Mouse (Mus musculus): ENCODE results near the gene Gpatch4. TPM values are rescaled to one million over a fixed set of nuclear protein-coding genes. Genes with fewer than 3 reads are reported as not detected.

The Gpatch4 gene
- polyA plus RNA-seq, 1 experiment from 2014 or later = 22.9 TPM

DNA sequence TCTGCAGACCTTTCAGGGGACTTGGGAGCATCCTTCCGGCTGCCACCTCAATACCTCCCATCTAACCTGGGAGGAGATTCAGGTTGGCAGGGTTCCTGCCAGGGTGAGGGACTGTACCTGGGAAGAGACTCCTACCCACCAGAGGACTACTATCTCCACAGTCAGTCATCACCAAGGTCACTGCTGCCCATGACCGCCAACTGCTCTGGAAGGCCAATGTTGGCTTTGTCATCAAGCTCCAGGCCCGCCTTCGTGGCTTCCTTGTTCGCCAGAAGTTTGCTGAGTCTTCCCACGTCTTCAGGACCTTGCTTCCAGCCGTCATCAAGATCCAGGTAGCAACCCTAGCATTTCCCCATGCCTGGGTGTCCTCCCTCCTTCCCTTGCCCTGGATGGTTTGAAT is 58.8 kb downstream of the Gpatch4 start:
- no peak overlapping the region for H3K27ac ChIP-seq (replicated peaks; ENCODE audit: low read depth, low read length)
- H3K27me3 ChIP-seq (ENCODE audit: control insufficient read depth, insufficient read depth, low read length) = no peaks in the 10 kb centered on the region
- no peak overlapping the region for H3K4me3 ChIP-seq (replicated peaks; ENCODE audit: low read depth, low read length)
- DNase-seq (no peak), ATAC-seq (ENCODE audit: low FRiP score, low TSS enrichment) (no peak)
- 93% methylated on average over 7 of the region's 7 CpGs for WGBS
- H3K9me3 ChIP-seq (ENCODE audit: control insufficient read depth, low read length) = no peaks in the 10 kb centered on the region
- no peak overlapping the region for H3K4me2 ChIP-seq (ENCODE audit: low read length)
- peaks cover 5% of the 10 kb centered on the region; the same call in 1 of the 2 replicates for H3K36me3 ChIP-seq (ENCODE audit: control insufficient read depth, insufficient read depth, low read length)
- no peak overlapping the region for H3K9ac ChIP-seq (replicated peaks; ENCODE audit: low read length)
- H3K4me1 ChIP-seq (ENCODE audit: control insufficient read depth, insufficient read depth, low read length) = no peaks in the 10 kb centered on the region

DNA sequence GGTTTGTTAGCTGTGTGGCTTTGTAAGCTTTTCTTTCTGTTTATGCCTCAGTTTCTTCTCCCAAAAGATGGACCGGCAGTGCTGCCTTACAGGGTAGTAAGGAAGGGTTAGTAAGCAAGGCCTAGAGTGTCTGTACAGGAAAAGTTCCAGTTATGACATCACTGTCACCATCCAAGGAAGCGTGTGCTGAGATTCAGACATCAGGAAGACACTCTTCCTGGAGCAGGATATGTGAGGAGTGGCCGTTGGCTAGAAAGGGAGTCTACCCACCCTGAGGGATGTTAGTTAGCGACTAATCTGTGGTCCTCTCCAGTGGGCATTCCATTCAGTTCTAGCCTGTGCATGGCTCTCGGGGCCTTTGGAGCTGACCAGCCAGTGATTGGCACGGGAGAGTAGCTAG is 59.3 kb downstream of the Gpatch4 start:
- no peak overlapping the region for H3K4me3 ChIP-seq (replicated peaks; ENCODE audit: low read depth, low read length)
- 89% methylated on average over 6 of the region's 6 CpGs for WGBS
- no peak overlapping the region for H3K4me2 ChIP-seq (ENCODE audit: low read length)
- no peaks in the 10 kb centered on the region for H3K4me1 ChIP-seq (ENCODE audit: control insufficient read depth, insufficient read depth, low read length)
- peaks cover 5% of the 10 kb centered on the region; the same call in 1 of the 2 replicates for H3K36me3 ChIP-seq (ENCODE audit: control insufficient read depth, insufficient read depth, low read length)
- no peaks in the 10 kb centered on the region for H3K9me3 ChIP-seq (ENCODE audit: control insufficient read depth, low read length)
- H3K27ac ChIP-seq (replicated peaks; ENCODE audit: low read depth, low read length) = no peak overlapping the region
- DNase-seq (no peak), ATAC-seq (ENCODE audit: low FRiP score, low TSS enrichment) (no peak)
- H3K9ac ChIP-seq (replicated peaks; ENCODE audit: low read length) = no peak overlapping the region
- no peaks in the 10 kb centered on the region for H3K27me3 ChIP-seq (ENCODE audit: control insufficient read depth, insufficient read depth, low read length)

DNA sequence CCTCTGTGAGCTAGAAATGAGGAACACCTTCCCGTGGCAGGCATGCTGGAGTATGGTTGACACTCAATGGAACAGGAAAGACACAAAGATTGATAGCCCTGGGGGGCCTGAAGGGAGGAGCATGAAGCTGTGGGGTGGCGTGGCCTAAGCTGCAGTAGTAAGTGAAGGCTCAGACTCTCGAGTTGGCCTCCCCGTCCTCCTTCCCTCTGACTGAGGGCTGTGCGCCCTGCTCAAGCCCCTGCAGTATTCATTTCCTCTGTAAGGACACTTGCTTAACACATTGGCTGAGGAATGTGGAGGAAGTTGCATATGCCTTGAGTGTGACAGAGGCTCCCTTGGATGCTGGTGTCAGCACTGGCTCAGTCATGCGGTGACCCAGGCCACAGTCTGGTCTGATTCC is 59.7 kb downstream of the Gpatch4 start:
- Histone ChIP-seq H3K4me2 (ENCODE audit: low read length) (no peak overlapping the region), H3K4me1 (ENCODE audit: control insufficient read depth, insufficient read depth, low read length) (no peaks in the 10 kb centered on the region), H3K9ac (replicated peaks; ENCODE audit: low read length) (no peak overlapping the region), H3K36me3 (ENCODE audit: control insufficient read depth, insufficient read depth, low read length) (peaks cover 5% of the 10 kb centered on the region; the same call in 1 of the 2 replicates), H3K4me3 (replicated peaks; ENCODE audit: low read depth, low read length) (no peak overlapping the region), H3K9me3 (ENCODE audit: control insufficient read depth, low read length) (no peaks in the 10 kb centered on the region), H3K27me3 (ENCODE audit: control insufficient read depth, insufficient read depth, low read length) (no peaks in the 10 kb centered on the region), H3K27ac (replicated peaks; ENCODE audit: low read depth, low read length) (no peak overlapping the region)
- DNase-seq (no peak), ATAC-seq (ENCODE audit: low FRiP score, low TSS enrichment) (no peak)
- WGBS = 88% methylated on average over 6 of the region's 6 CpGs

Other genes starting within 250 kb of the Gpatch4 start
- gene Ntrk1, start 247.9 kb upstream of the Gpatch4 start, polyA plus RNA-seq (2014; fragmentation: Nextera tagmentation; extraction: Ambion mirVana) = 1.2 and 1.7 TPM in 2 replicates
- 0.13 and 0.97 TPM in 2 replicates for gene Insrr, start 246.2 kb upstream of the Gpatch4 start, polyA plus RNA-seq (2014; fragmentation: Nextera tagmentation; extraction: Ambion mirVana)
- 2.2 and 6.9 TPM in 2 replicates for gene Pear1, start 218.8 kb upstream of the Gpatch4 start, polyA plus RNA-seq (2014; fragmentation: Nextera tagmentation; extraction: Ambion mirVana)
- 0.05 TPM in 1 of 2 replicates, not detected in the other for gene Sh2d2a, start 196.4 kb upstream of the Gpatch4 start, polyA plus RNA-seq (2014; fragmentation: Nextera tagmentation; extraction: Ambion mirVana)
- 17.4 and 22.5 TPM in 2 replicates for gene Prcc, start 157.5 kb upstream of the Gpatch4 start, polyA plus RNA-seq (2014; fragmentation: Nextera tagmentation; extraction: Ambion mirVana)
- gene Hdgf, start 136.8 kb upstream of the Gpatch4 start, polyA plus RNA-seq (2014; fragmentation: Nextera tagmentation; extraction: Ambion mirVana) = 157 and 185 TPM in 2 replicates
- 55.8 and 56.3 TPM in 2 replicates for gene Mrpl24, start 123.6 kb upstream of the Gpatch4 start, polyA plus RNA-seq (2014; fragmentation: Nextera tagmentation; extraction: Ambion mirVana)
- 19.1 and 23.2 TPM in 2 replicates for gene Isg20l2, start 112.8 kb upstream of the Gpatch4 start, polyA plus RNA-seq (2014; fragmentation: Nextera tagmentation; extraction: Ambion mirVana)
- 19.1 and 21.7 TPM in 2 replicates for gene Rrnad1, start 112.4 kb upstream of the Gpatch4 start, polyA plus RNA-seq (2014; fragmentation: Nextera tagmentation; extraction: Ambion mirVana)
- gene Crabp2, start 94.4 kb upstream of the Gpatch4 start, polyA plus RNA-seq (2014; fragmentation: Nextera tagmentation; extraction: Ambion mirVana) = 28.3 and 42.4 TPM in 2 replicates
- gene Nes, start 72.0 kb upstream of the Gpatch4 start, polyA plus RNA-seq (2014; fragmentation: Nextera tagmentation; extraction: Ambion mirVana) = 19.0 and 28.8 TPM in 2 replicates
- gene Bcan, start 42.9 kb upstream of the Gpatch4 start, polyA plus RNA-seq (2014; fragmentation: Nextera tagmentation; extraction: Ambion mirVana) = 34.3 and 49.7 TPM in 2 replicates
- 0.47 and 0.57 TPM in 2 replicates for gene Hapln2, start 15.5 kb upstream of the Gpatch4 start, polyA plus RNA-seq (2014; fragmentation: Nextera tagmentation; extraction: Ambion mirVana)
- gene Naxe, start 15.4 kb downstream of the Gpatch4 start, polyA plus RNA-seq (2014; fragmentation: Nextera tagmentation; extraction: Ambion mirVana) = 150 and 172 TPM in 2 replicates
- gene Ttc24, start 35.2 kb downstream of the Gpatch4 start, polyA plus RNA-seq (2014; fragmentation: Nextera tagmentation; extraction: Ambion mirVana) = not detected in 2 replicates
- 2.7 and 3.5 TPM in 2 replicates for gene Iqgap3, start 38.9 kb downstream of the Gpatch4 start, polyA plus RNA-seq (2014; fragmentation: Nextera tagmentation; extraction: Ambion mirVana)
- 22.3 and 23.7 TPM in 2 replicates for gene Mef2d, start 99.3 kb downstream of the Gpatch4 start, polyA plus RNA-seq (2014; fragmentation: Nextera tagmentation; extraction: Ambion mirVana)
- gene Rhbg, start 211.6 kb downstream of the Gpatch4 start, polyA plus RNA-seq (2014; fragmentation: Nextera tagmentation; extraction: Ambion mirVana) = 0.21 and 0.22 TPM in 2 replicates
- gene Gm38392, start 244.1 kb downstream of the Gpatch4 start, polyA plus RNA-seq (2014; fragmentation: Nextera tagmentation; extraction: Ambion mirVana) = not detected in 2 replicates